Mouse (Mus musculus) kidney, adult 9 months (tissue): ENCODE results near the gene Kcnb1.

Source experiments
- DNase-seq: peaks from one replicate; pipeline ENCODE4 v3.0.0; 2022

Kcnb1 gene

DNA sequence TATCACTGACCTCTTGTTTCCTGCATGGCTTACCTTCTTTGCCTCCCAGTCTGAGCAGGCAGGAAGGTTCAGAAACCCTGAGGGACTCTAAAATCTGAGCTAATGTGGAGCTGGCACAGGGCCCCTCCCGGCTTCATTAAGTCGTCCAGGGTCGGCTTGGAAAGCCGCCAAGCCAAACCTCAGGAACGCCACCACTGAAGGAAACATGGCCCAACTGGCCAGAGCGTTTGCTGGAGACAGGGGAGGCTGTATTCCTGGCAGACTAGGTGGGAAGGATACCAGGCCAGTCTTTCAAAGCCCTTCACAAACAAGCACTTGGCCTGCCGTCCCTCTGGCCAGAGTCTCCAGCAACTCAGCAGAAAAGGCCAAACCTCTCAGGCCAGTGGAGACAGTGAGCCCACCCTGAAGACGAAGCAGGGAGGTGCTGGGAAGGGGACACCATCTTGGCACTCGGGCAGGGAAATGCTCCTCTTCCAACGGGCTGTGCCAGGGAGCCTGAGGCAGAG lies 27.4 kb downstream of the Kcnb1 start:
- peak; percentile 17 for DNase-seq

GRCm38 (mm10) chr2:167159721-167160120 lies 30.2 kb downstream of the Kcnb1 start:
- no peak for DNase-seq

- DNase-seq = no peak
These were observed 31.2 kb downstream of the Kcnb1 start for GRCm38 (mm10) chr2:167158780-167159179.

- DNase-seq = no peak
These were observed 33.7 kb downstream of the Kcnb1 start for GRCm38 (mm10) chr2:167156118-167156715.

- DNase-seq = no peak
These were observed 34.4 kb downstream of the Kcnb1 start for GRCm38 (mm10) chr2:167155541-167155973.

DNA sequence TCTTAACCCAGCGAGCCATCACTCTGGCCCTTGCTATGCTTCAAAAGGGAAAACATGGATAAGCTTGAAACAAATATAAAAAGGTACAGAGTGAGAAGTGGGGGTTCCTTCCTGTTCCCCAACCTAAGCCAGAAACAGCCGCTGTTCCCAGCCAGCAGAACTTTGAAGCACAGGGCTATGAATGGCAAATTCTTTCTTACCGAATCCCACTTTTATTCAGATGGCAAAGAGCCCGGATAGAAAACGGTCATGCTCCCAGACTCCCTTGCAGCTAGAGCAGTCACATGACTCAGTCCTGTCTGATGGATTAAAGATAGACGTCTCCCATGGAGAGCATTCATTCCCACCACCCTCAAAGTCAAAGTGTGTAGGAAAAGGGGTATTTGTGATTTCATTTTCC lies 39.1 kb downstream of the Kcnb1 start:
- no peak for DNase-seq

DNA sequence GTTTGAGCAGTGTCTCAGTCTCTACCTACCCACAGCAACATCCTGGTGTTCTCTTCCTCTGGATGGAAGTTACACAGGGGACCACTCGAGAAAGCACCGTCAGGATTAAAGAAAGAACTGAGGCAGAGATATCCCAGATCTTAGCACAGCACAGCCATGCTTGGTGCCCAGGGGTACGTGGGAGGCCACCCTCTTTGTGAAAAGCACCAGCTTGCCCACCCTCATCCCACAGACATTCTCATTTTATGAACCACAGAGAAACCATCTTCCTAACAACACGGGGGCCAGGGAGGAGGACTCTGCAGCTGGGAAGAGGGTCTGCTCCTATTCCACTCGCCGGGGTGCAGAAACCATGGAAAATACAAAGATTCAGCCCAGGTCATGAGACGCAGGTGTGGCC lies 39.8 kb downstream of the Kcnb1 start:
- DNase-seq = no peak

- DNase-seq = no peak
These were observed 40.9 kb downstream of the Kcnb1 start for GRCm38 (mm10) chr2:167149035-167149434.

GRCm38 (mm10) chr2:167147708-167148107 lies 42.2 kb downstream of the Kcnb1 start:
- DNase-seq = no peak

GRCm38 (mm10) chr2:167145904-167146303 lies 44.1 kb downstream of the Kcnb1 start:
- DNase-seq = no peak

DNA sequence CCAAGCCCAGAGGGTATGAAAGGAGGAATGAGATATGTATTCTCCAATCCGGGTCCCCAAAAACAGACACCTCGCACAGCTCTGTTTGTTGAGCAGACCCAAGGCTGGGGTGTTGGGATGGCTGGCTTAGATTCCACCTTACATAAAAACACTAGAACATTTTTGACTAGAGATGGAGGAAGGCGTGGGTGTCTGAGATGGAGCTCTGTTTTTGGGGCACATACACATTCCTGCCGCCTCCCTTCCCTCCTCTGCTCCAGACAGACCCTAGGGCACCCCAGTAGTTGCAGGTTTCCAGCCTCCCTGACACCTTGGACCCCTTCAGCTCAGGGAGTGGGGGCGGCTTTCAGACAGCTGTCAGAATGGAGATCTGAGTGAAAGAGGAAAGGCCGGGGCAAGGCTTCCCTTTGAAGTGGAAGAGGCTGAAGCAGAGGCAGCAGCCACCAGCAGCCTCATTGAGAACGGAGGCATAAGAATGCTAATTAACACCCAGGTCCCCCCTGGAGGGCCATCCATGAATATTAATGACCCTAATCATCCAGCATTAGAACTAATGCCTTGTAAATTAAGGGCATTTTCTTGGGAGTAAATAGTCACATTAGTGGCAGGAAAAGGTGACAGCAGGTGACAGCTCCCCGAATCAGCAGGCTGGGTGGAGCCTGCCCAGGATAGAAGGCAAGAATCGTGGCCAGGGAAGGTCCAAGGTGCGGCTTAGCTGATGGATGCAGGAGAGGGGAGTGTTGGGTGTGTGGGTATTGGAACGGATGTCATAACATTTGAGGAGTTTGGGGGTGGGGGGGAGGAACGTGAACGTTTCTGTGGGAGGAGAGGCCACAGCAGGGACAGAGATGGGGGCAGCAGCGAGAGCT lies 45.3 kb downstream of the Kcnb1 start:
- DNase-seq = no peak

GRCm38 (mm10) chr2:167143914-167144313 lies 46.0 kb downstream of the Kcnb1 start:
- DNase-seq = no peak

GRCm38 (mm10) chr2:167142282-167142681 lies 47.7 kb downstream of the Kcnb1 start:
- no peak for DNase-seq

DNA sequence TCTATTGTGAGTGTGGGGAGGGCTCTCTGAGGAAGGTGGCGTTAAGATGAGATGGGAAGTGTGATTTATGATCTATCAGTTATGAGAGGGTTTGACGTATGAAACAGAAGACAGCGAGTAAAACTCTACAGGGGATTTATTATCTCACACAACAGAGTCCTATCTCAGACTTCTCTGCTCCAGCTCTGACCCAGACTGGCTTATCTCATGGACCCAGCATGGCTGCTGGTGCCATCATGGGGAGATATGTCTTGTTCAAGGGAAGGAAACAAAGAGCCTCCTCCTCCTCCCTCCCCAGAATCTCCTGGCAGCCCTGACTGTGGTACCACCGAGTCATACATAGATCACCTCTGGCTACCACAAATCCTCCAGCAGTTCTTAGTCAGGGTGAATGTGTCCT lies 48.1 kb downstream of the Kcnb1 start:
- DNase-seq = no peak

- no peak for DNase-seq
These were observed 50.1 kb downstream of the Kcnb1 start for GRCm38 (mm10) chr2:167139801-167140269.

- no peak for DNase-seq
These were observed 51.3 kb downstream of the Kcnb1 start for GRCm38 (mm10) chr2:167138611-167139010.

DNA sequence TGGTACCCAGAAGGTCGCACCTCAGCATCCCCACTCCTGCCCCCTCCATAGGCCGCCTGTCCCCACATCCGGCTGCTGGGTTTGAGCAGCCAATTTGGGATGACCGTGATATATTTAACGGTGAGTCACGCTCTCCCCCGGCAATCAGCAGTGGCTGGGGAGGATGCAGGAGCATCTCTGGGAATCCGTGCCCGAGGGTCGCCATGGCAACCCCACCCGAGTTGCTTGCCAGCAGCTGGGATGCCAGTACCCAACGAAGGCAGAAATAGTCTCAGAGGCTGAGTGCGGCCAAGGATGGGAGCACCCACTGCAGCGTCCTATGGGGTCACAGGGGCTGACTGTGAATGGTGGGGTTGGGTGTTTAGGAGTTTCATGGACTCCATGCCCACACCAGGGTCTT lies 53.0 kb downstream of the Kcnb1 start:
- DNase-seq = no peak

GRCm38 (mm10) chr2:167132041-167132440 lies 57.9 kb downstream of the Kcnb1 start:
- no peak for DNase-seq

DNA sequence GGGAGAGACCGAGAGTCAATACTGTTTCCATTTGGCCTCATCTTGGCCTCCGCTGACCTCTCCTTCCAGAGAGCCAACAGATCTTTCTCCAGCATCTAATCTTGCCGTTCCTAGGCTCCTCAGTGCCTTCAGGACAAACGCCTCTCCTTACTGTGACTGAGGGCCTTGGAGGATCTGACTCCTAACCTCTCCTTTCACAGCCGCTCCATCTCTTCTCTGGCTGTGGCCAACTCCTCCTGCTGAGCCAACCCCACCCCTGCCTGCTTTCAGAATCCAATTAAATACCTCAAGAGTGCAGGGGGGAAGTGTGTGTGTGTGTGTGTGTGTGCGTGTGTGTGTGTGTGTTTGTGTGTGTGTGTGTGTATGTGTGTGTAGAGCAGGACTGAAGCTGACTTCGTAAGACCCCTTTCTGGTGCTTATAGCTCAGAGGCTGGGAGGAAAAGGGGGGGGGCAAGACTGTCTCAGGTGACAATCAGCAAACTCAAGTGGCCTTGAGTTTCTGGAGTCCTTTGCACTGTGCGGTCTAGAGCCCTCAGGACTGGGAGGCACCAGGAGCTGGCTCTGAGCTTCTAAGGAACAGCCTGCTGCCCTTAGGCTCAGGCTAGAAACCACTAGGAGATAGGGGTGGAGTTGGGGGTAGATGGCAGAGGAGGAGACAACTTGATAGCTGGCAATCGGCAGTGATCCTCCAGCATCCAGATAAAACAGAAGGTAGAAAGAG lies 59.7 kb downstream of the Kcnb1 start:
- DNase-seq = no peak

GRCm38 (mm10) chr2:167129608-167129955 lies 60.4 kb downstream of the Kcnb1 start:
- no peak for DNase-seq

GRCm38 (mm10) chr2:167128699-167129607 lies 61.0 kb downstream of the Kcnb1 start:
- DNase-seq = peak; percentile 69

GRCm38 (mm10) chr2:167127404-167127803 lies 62.6 kb downstream of the Kcnb1 start:
- peak; percentile 31 for DNase-seq
